Mouse (Mus musculus) G1E (cell line): ENCODE results near the gene Sec16a. TPM values are rescaled to one million over a fixed set of nuclear protein-coding genes. Genes with fewer than 3 reads are reported as not detected.
A peak's percentile ranks its signal among the peaks of the same experiment; 100 is the strongest.

Experiments
- ATAC-seq: 2 replicates; pipeline ENCODE4 v1.8.0; 2016; ENCODE audit warnings: mild to moderate bottlenecking; ENCODE audit not compliant: insufficient number of reproducible peaks, poor library complexity, low FRiP score, severe bottlenecking; ENCODE audit errors: extremely low read depth
- DNase-seq: peaks from one replicate; pipeline ENCODE4 v3.0.0; 2012; ENCODE audit warnings: low spot score
- H3K27me3 ChIP-seq: 2 replicates; pipeline ENCODE4 v1.6.1; 2012; ENCODE audit warnings: mild to moderate bottlenecking, low read length, inconsistent platforms; ENCODE audit not compliant: insufficient read depth
- H3K36me3 ChIP-seq: replicated peaks from 2 replicates; pipeline ENCODE3; 2012; ENCODE audit warnings: mild to moderate bottlenecking, inconsistent platforms
- H3K4me1 ChIP-seq: 2 replicates; pipeline ENCODE4 v1.6.1; 2012; ENCODE audit warnings: low read depth, low read length, inconsistent platforms, mixed read lengths; ENCODE audit not compliant: insufficient read depth
- H3K4me3 ChIP-seq: 2 replicates; pipeline ENCODE4 v1.5.1; 2012; ENCODE audit warnings: low read depth, mild to moderate bottlenecking, inconsistent platforms, low read length, moderate library complexity, mixed read lengths
- H3K9me3 ChIP-seq: replicated peaks from 2 replicates; pipeline ENCODE4 v1.6.1; 2012; ENCODE audit warnings: inconsistent platforms
- CTCF ChIP-seq: IDR thresholded peaks from 2 replicates; pipeline ENCODE4 v1.5.1; 2012; ENCODE audit warnings: low read depth, low read length, inconsistent platforms, mixed read lengths
- GATA1 ChIP-seq: IDR thresholded peaks from 2 replicates; pipeline ENCODE4 v1.6.1; 2012; ENCODE audit warnings: borderline replicate concordance, low read length, inconsistent platforms, mixed read lengths
- GATA2 ChIP-seq: IDR thresholded peaks from 2 replicates; pipeline ENCODE4 v1.6.1; 2012; ENCODE audit warnings: low read depth, low read length, inconsistent platforms, borderline replicate concordance
- POLR2AphosphoS5 ChIP-seq: IDR thresholded peaks from 2 replicates; pipeline ENCODE4 v1.6.1; 2012; ENCODE audit warnings: low read depth, low read length, inconsistent platforms; ENCODE audit not compliant: insufficient replicate concordance
- TAL1 ChIP-seq: conservative IDR thresholded peaks from 2 replicates; pipeline ENCODE4 v1.6.1; 2012; ENCODE audit warnings: low read depth, low read length, inconsistent platforms, mixed read lengths
- polyA plus RNA-seq: library from polyadenylated mRNA; stranded (reverse); fragments of >175 nt; gene quantifications from 2 replicates; pipeline ENCODE4 v1.2.3, GENCODE M21; 2012
- total RNA-seq, 2 experiments: library from RNA; stranded (forward) in 1 of 2; stranded (reverse) in 1 of 2; fragments of 200-1000 nt in 1 of 2; fragments of >200 nt in 1 of 2; fragmentation: Nextera tagmentation in 1 of 2; gene quantifications; 2 replicates each; pipeline ENCODE4 v1.2.3; 2014 to 2017

Gene Sec16a
- total RNA-seq (2014; fragmentation: Nextera tagmentation) (74.0 and 83.5 TPM in 2 replicates), total RNA-seq (2017) (31.9 and 34.4 TPM in 2 replicates), polyA plus RNA-seq (24.8 and 37.8 TPM in 2 replicates)

- ATAC-seq, result peak; percentile 88
- Histone ChIP-seq H3K4me3 (peak within 1 kb of the TSS; percentile 97), H3K36me3 (peaks cover 46% of the 10 kb centered on the region), H3K27me3 (no peaks in the 10 kb centered on the region), H3K4me1 (peaks cover 44% of the 10 kb centered on the region), H3K9me3 (no peaks in the 10 kb centered on the region)
- TF ChIP-seq GATA1 (no peak), GATA2 (no peak), TAL1 (no peak), CTCF (no peak), POLR2AphosphoS5 (no peak)
- peak; percentile 91 for DNase-seq
Observed at GRCm38 (mm10) chr2:26444946-26445665, at the start of gene Sec16a. Gene Sec16a, minus strand, starts transcription at chr2:26445216.

- TF ChIP-seq CTCF (no peak), GATA2 (no peak), POLR2AphosphoS5 (no peak), GATA1 (no peak), TAL1 (no peak)
- ATAC-seq (no peak), DNase-seq (no peak)
- Histone ChIP-seq H3K4me1 (no peaks in the 10 kb centered on the region), H3K36me3 (no peaks in the 10 kb centered on the region), H3K4me3 (no peak overlapping the region), H3K27me3 (peaks cover 74% of the 10 kb centered on the region), H3K9me3 (no peaks in the 10 kb centered on the region)
Observed at GRCm38 (mm10) chr2:26494396-26494795, 49.4 kb upstream of the Sec16a start.

GRCm38 (mm10) chr2:26493021-26493781 is 48.2 kb upstream of the Sec16a start:
- no peaks in the 10 kb centered on the region for H3K4me1 ChIP-seq
- H3K9me3 ChIP-seq, result no peaks in the 10 kb centered on the region
- no peak overlapping the region for H3K4me3 ChIP-seq
- H3K36me3 ChIP-seq, result no peaks in the 10 kb centered on the region
- DNase-seq, result no peak
- TF ChIP-seq TAL1 (no peak), GATA2 (no peak), GATA1 (no peak), CTCF (no peak), POLR2AphosphoS5 (no peak)
- peaks cover 65% of the 10 kb centered on the region for H3K27me3 ChIP-seq
- no peak for ATAC-seq

DNA sequence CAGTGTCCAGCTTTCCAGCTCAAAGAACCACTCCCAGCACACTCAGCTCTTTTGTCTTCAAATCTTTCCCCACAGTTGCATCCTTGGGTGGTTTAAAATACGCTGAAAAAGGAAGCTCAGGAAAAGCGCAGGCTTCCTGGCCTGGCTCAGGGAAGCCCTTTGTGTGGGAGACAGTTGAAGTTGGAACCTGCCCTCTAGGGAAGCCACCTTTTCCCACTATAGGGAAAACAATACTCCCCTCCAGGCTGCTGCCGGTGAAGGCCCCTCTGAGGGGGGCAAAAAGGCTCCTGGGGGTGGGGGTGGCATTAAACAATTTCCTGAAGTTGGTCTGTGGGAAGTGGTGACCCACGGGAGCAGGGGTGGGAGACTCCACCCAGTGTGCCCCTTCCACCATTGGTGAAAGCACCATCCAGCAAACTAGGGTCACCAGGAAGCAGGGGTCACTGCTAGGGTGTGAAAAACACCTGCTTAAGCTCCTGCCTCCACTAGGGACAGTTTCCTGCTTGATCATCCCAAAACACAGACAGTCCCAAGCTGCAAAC is 45.8 kb upstream of the Sec16a start:
- H3K36me3 ChIP-seq, result no peaks in the 10 kb centered on the region
- no peaks in the 10 kb centered on the region for H3K9me3 ChIP-seq
- TF ChIP-seq TAL1 (no peak), POLR2AphosphoS5 (no peak), GATA1 (no peak)
- H3K27me3 ChIP-seq, result peaks cover 58% of the 10 kb centered on the region
- H3K4me3 ChIP-seq, result no peak overlapping the region
- no peaks in the 10 kb centered on the region for H3K4me1 ChIP-seq
- DNase-seq (no peak), ATAC-seq (no peak)

GRCm38 (mm10) chr2:26488535-26489135 is 43.6 kb upstream of the Sec16a start:
- ATAC-seq (no peak), DNase-seq (no peak)
- Histone ChIP-seq H3K4me3 (no peak overlapping the region), H3K9me3 (no peaks in the 10 kb centered on the region), H3K36me3 (no peaks in the 10 kb centered on the region), H3K27me3 (peaks cover 53% of the 10 kb centered on the region), H3K4me1 (peaks cover 7% of the 10 kb centered on the region)
- TF ChIP-seq TAL1 (no peak), GATA2 (no peak), GATA1 (no peak), CTCF (no peak), POLR2AphosphoS5 (no peak)
